Mouse (Mus musculus): ENCODE results near the gene Babam2. TPM values are rescaled to one million over a fixed set of nuclear protein-coding genes. Genes with fewer than 3 reads are reported as not detected.

Gene Babam2
- polyA plus RNA-seq, 1 experiment: 92.8 TPM

GRCm38 (mm10) chr5:32085971-32086370 lies 388.5 kb downstream of the Babam2 start:
- H3K4me3 ChIP-seq (ENCODE audit: low read depth, low read length): no peak overlapping the region
- H3K36me3 ChIP-seq (ENCODE audit: control insufficient read depth, insufficient read depth, low read length, poor library complexity, severe bottlenecking): no peaks in the 10 kb centered on the region
- H3K9ac ChIP-seq (ENCODE audit: low read depth, poor library complexity, severe bottlenecking): no peak overlapping the region
- TF ChIP-seq POLR2A (IDR thresholded peaks at IDR 0.05; ENCODE audit: insufficient read depth, low read length) (no peak), EP300 (IDR thresholded peaks at IDR 0.05; ENCODE audit: insufficient read depth, low read depth, low read length) (no peak), CTCF (IDR thresholded peaks at IDR 0.05; ENCODE audit: low read depth, low read length) (no peak)
- H3K4me1 ChIP-seq (ENCODE audit: control insufficient read depth, insufficient read depth, low read length): no peaks in the 10 kb centered on the region
- H3K27ac ChIP-seq (ENCODE audit: insufficient read depth, low read length): no peak overlapping the region
- no peaks in the 10 kb centered on the region for H3K27me3 ChIP-seq (ENCODE audit: control insufficient read depth, insufficient read depth, low read length, poor library complexity, severe bottlenecking)
- H3K9me3 ChIP-seq (replicated peaks; ENCODE audit: control insufficient read depth, insufficient read depth, low read length, poor library complexity, severe bottlenecking): no peaks in the 10 kb centered on the region

- no peaks in the 10 kb centered on the region for H3K27me3 ChIP-seq (ENCODE audit: control insufficient read depth, insufficient read depth, low read length, poor library complexity, severe bottlenecking)
- H3K9ac ChIP-seq (ENCODE audit: low read depth, poor library complexity, severe bottlenecking): no peak overlapping the region
- no peaks in the 10 kb centered on the region for H3K36me3 ChIP-seq (ENCODE audit: control insufficient read depth, insufficient read depth, low read length, poor library complexity, severe bottlenecking)
- no peak overlapping the region for H3K27ac ChIP-seq (ENCODE audit: insufficient read depth, low read length)
- no peak overlapping the region for H3K4me3 ChIP-seq (ENCODE audit: low read depth, low read length)
- TF ChIP-seq EP300 (IDR thresholded peaks at IDR 0.05; ENCODE audit: insufficient read depth, low read depth, low read length) (no peak), POLR2A (IDR thresholded peaks at IDR 0.05; ENCODE audit: insufficient read depth, low read length) (no peak), CTCF (IDR thresholded peaks at IDR 0.05; ENCODE audit: low read depth, low read length) (no peak)
- no peaks in the 10 kb centered on the region for H3K9me3 ChIP-seq (replicated peaks; ENCODE audit: control insufficient read depth, insufficient read depth, low read length, poor library complexity, severe bottlenecking)
- no peaks in the 10 kb centered on the region for H3K4me1 ChIP-seq (ENCODE audit: control insufficient read depth, insufficient read depth, low read length)
Observed at GRCm38 (mm10) chr5:32086526-32087090, 389.1 kb downstream of the Babam2 start.

GRCm38 (mm10) chr5:32089481-32089880 lies 392.0 kb downstream of the Babam2 start:
- Histone ChIP-seq H3K27me3 (ENCODE audit: control insufficient read depth, insufficient read depth, low read length, poor library complexity, severe bottlenecking) (no peaks in the 10 kb centered on the region), H3K4me1 (ENCODE audit: control insufficient read depth, insufficient read depth, low read length) (no peaks in the 10 kb centered on the region), H3K9ac (ENCODE audit: low read depth, poor library complexity, severe bottlenecking) (no peak overlapping the region), H3K9me3 (replicated peaks; ENCODE audit: control insufficient read depth, insufficient read depth, low read length, poor library complexity, severe bottlenecking) (no peaks in the 10 kb centered on the region), H3K4me3 (ENCODE audit: low read depth, low read length) (no peak overlapping the region), H3K36me3 (ENCODE audit: control insufficient read depth, insufficient read depth, low read length, poor library complexity, severe bottlenecking) (no peaks in the 10 kb centered on the region), H3K27ac (ENCODE audit: insufficient read depth, low read length) (no peak overlapping the region)
- no peak for TF ChIP-seq CTCF (IDR thresholded peaks at IDR 0.05; ENCODE audit: low read depth, low read length)
- no peak for TF ChIP-seq POLR2A (IDR thresholded peaks at IDR 0.05; ENCODE audit: insufficient read depth, low read length)

DNA sequence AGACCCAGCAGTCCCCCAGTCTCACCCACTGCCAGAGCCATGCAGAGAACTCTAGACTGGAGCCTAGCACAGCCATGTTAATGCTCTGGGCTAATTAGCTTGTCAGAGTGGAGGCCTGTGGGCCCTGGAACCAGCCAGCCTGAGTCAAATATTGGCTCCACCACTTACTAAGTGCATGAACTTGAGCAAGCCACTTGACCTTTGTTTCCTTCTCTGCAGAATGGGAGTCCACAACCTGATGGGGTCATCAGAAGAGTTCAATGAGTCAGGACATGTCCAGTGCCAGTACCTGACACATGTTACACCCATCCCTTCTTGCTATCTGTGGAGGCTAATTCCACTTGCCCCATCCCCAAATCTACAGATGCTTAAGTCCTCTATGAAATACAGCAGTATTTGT lies 394.8 kb downstream of the Babam2 start:
- no peaks in the 10 kb centered on the region for H3K27me3 ChIP-seq (ENCODE audit: control insufficient read depth, insufficient read depth, low read length, poor library complexity, severe bottlenecking)
- no peak for TF ChIP-seq CTCF (IDR thresholded peaks at IDR 0.05; ENCODE audit: low read depth, low read length)
- TF ChIP-seq POLR2A (IDR thresholded peaks at IDR 0.05; ENCODE audit: insufficient read depth, low read length): no peak
- no peak for TF ChIP-seq EP300 (IDR thresholded peaks at IDR 0.05; ENCODE audit: insufficient read depth, low read depth, low read length)
- no peak overlapping the region for H3K9ac ChIP-seq (ENCODE audit: low read depth, poor library complexity, severe bottlenecking)
- H3K4me3 ChIP-seq (ENCODE audit: low read depth, low read length): no peak overlapping the region
- H3K27ac ChIP-seq (ENCODE audit: insufficient read depth, low read length): no peak overlapping the region
- H3K4me1 ChIP-seq (ENCODE audit: control insufficient read depth, insufficient read depth, low read length): no peaks in the 10 kb centered on the region
- no peaks in the 10 kb centered on the region for H3K9me3 ChIP-seq (replicated peaks; ENCODE audit: control insufficient read depth, insufficient read depth, low read length, poor library complexity, severe bottlenecking)
- no peaks in the 10 kb centered on the region for H3K36me3 ChIP-seq (ENCODE audit: control insufficient read depth, insufficient read depth, low read length, poor library complexity, severe bottlenecking)

DNA sequence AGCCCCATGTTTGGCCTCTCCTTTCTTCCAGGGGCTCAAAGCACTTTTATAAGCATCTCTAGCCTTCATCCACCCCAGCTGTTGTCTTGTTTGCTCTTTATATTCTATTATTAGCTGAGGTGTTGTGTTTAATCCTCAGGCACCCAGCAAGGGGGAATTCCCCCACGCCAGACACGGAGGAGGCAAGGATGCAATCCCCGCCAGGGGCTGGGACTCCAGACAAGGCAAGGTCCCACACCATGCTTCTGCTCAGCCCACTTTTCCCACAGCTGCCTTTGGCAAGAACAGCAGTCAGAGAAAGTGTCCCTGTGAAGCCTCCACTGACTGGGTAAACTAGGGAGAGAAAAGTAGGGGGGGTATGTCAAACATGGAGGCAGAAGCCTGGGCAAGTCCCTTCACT lies 401.2 kb downstream of the Babam2 start:
- Histone ChIP-seq H3K27me3 (ENCODE audit: control insufficient read depth, insufficient read depth, low read length, poor library complexity, severe bottlenecking) (no peaks in the 10 kb centered on the region), H3K9me3 (replicated peaks; ENCODE audit: control insufficient read depth, insufficient read depth, low read length, poor library complexity, severe bottlenecking) (no peaks in the 10 kb centered on the region), H3K36me3 (ENCODE audit: control insufficient read depth, insufficient read depth, low read length, poor library complexity, severe bottlenecking) (no peaks in the 10 kb centered on the region), H3K4me3 (ENCODE audit: low read depth, low read length) (no peak overlapping the region), H3K27ac (ENCODE audit: insufficient read depth, low read length) (no peak overlapping the region), H3K9ac (ENCODE audit: low read depth, poor library complexity, severe bottlenecking) (no peak overlapping the region), H3K4me1 (ENCODE audit: control insufficient read depth, insufficient read depth, low read length) (no peaks in the 10 kb centered on the region)
- no peak for TF ChIP-seq POLR2A (IDR thresholded peaks at IDR 0.05; ENCODE audit: insufficient read depth, low read length)
- TF ChIP-seq CTCF (IDR thresholded peaks at IDR 0.05; ENCODE audit: low read depth, low read length): no peak
- TF ChIP-seq EP300 (IDR thresholded peaks at IDR 0.05; ENCODE audit: insufficient read depth, low read depth, low read length): no peak

GRCm38 (mm10) chr5:32102484-32102883 lies 405.0 kb downstream of the Babam2 start:
- Histone ChIP-seq H3K27me3 (ENCODE audit: control insufficient read depth, insufficient read depth, low read length, poor library complexity, severe bottlenecking) (no peaks in the 10 kb centered on the region), H3K9me3 (replicated peaks; ENCODE audit: control insufficient read depth, insufficient read depth, low read length, poor library complexity, severe bottlenecking) (no peaks in the 10 kb centered on the region), H3K36me3 (ENCODE audit: control insufficient read depth, insufficient read depth, low read length, poor library complexity, severe bottlenecking) (no peaks in the 10 kb centered on the region), H3K4me3 (ENCODE audit: low read depth, low read length) (no peak overlapping the region), H3K27ac (ENCODE audit: insufficient read depth, low read length) (no peak overlapping the region), H3K9ac (ENCODE audit: low read depth, poor library complexity, severe bottlenecking) (no peak overlapping the region), H3K4me1 (ENCODE audit: control insufficient read depth, insufficient read depth, low read length) (no peaks in the 10 kb centered on the region)
- TF ChIP-seq EP300 (IDR thresholded peaks at IDR 0.05; ENCODE audit: insufficient read depth, low read depth, low read length) (no peak), POLR2A (IDR thresholded peaks at IDR 0.05; ENCODE audit: insufficient read depth, low read length) (no peak)
